Mouse (Mus musculus) embryo, embryonic 11 days (tissue): ENCODE data around the gene Ice1.

Source experiments
- DNase-seq: peaks from one replicate; pipeline ENCODE4 v3.0.0-alpha.2; 2015

Gene Ice1

DNA sequence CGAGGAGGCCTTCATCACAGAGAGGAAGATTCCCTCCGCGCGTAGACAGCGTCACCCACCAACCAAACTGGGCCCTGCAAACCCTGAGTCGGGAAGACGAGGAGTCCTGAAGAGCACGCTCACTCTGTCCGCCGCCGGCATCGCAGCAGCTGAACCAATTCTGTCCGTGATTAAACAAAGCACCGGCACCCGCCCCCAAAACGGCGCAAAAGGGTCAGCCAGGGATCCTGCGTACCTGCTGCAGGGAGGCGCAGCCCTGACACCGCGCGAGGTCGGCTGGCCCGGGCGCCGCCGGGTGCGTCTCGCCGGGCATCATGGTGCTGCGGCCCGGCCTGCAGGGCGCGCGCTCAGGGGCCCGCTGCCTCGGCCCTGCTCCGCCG is at the start of gene Ice1:
Gene Ice1, minus strand, starts transcription at position 353 of the 380 bp plus-strand sequence.
- peak; percentile 62 for DNase-seq

- no peak for DNase-seq
These were observed 48.4 kb upstream of the Ice1 start for GRCm38 (mm10) chr13:70685825-70686224.

DNA sequence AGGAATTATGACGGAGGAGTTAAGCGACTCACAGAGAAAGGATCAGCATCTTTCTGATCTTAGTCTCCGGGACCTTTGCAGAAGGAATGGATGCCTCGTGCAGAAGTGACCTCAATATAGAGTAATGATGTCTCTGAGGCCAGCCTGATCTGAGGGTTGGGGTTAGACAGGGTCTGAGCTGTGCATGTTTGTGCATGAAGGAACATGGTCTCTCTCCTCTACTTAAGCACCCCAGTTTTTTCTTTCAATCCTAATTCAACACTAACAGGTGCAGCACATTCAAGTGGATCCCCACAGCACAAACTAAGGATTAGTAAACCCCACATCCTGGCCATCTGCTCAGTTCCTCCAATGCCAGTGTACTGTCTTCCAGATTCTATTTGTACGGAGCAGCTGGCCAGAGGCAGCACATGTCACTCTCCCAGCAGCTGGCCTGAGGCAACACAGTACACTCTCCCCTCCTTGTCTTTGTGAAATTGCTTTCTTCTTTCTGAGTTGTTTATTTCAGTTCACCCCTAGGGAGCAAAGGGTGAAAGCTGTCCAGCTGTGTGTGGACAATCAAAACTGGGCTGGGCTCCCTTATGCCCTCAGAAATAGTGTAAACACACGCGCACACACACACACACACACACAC is 47.7 kb upstream of the Ice1 start:
- DNase-seq = peak; percentile 33

DNA sequence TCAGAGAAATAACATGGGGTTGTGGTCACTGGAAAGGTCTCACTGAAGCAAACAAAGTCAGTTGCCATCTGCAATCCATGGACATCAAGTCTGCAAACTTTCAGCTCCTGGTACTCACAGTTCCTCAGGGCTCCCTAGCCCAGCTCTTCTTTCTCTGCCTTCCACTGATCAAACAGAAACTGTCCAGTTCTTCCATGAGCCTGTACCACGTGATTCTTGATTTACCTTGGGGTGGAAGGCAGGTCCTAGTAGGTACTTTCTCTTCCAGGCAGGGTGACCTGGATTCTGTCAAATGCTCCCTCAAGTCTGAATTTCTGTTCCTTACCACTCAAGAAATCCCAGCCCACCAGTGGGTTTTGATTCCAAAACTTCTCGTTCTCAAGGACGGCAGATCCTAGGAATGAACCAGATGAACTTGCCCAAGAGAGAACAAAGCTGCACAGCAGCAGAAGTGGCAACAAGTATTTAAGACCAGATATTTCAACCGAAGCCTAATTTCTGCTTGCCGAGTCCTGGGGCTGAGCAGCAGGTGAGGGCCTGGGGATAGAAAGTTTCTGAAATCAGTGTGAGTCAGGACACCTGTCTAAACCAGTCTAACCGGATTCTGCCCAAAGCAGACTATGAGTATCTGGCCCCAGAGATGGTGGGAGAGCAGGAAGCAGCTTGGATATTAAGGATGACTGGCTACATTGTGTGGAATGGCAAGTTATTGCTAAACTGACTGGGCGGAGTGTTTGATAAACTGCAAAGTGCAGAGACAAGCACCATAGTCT is 44.2 kb upstream of the Ice1 start:
- DNase-seq = no peak

- DNase-seq = no peak
These were observed 42.9 kb upstream of the Ice1 start for GRCm38 (mm10) chr13:70680316-70680715.

DNA sequence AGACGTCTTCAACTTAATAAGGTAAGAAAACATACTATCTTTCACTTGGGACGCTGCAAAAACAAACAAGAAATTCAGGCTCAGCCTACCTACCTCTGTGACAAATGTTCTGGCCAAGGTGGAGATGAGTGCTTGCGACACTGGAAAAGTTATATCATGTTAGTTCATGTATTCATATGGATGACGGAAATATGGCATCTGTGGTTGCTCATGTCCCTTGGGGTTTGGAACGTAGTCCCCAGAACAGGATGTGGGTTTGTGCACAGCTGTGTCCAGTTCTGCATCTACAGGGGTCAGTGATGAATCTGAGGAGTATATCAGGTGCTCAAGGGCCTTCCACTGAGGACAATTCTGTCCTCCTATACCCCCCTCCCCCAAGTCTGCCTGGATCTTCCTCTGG is 40.3 kb upstream of the Ice1 start:
- DNase-seq = no peak

GRCm38 (mm10) chr13:70676243-70677183 is 39.1 kb upstream of the Ice1 start:
- DNase-seq = no peak

GRCm38 (mm10) chr13:70674998-70675397 is 37.6 kb upstream of the Ice1 start:
- DNase-seq = no peak

DNA sequence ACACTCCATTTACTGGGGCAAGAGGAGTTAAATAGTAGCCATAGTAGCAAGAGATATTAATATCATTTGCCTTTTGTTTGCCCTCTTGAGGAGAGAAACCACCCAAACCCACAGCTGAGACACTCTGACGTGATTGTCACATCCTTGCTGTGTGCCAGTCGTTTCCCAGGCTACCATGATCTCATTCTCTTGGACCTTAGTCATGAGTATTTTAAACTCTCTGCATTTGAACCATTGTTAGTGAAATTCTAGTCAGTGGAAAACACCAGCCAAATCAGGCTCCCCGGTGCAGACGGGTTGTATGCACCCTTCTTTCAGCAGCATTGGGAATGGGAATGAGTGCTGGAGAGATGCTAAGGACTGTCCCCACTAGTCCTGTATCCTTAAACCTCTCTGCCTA is 32.6 kb upstream of the Ice1 start:
- no peak for DNase-seq

GRCm38 (mm10) chr13:70659715-70660114 is 22.3 kb upstream of the Ice1 start:
- no peak for DNase-seq

DNA sequence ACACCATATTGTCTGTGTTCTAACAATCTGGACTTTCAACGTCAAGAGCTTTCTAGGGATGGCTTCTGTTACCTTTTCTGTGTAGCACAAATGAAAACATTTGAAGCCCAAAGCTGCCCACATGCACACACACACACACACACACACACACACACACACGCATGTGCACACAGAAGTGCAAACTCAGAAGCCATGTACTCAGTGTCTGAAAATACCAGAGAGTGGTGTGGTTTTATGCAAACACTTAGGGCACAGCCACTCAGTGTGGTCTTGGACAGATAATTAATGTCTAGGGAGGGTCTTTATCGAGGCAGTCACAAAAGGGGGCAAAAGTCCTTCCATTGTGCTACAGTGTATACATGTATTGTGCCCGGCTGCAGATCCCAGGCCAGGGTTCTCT is 19.3 kb upstream of the Ice1 start:
- no peak for DNase-seq

- DNase-seq = no peak
These were observed 18.9 kb upstream of the Ice1 start for GRCm38 (mm10) chr13:70656329-70656728.

GRCm38 (mm10) chr13:70655570-70655969 is 18.1 kb upstream of the Ice1 start:
- DNase-seq = no peak

GRCm38 (mm10) chr13:70654091-70654770 is 16.8 kb upstream of the Ice1 start:
- DNase-seq = peak; percentile 34

- DNase-seq = no peak
These were observed 16.0 kb upstream of the Ice1 start for GRCm38 (mm10) chr13:70653457-70653856.

DNA sequence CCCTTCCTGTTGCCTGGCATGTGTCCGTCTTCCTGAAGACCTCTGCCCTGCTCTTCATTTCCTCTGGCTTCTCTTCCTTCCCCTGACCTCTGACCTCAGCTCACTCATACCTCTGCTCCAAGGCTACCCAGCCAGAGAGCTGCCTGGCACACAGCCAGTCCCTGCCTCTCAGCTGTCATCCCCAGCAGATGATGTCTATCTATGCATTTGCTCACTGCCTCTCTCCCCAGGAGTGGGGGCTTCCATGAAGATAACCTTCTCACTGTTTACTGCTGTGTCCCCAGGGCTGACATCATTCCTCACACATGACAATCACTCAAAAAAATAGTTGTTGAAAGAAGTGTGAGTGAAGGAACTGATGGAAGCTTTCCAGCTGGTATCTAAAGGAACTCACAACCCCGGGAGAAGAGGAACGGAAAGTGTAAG is 12.6 kb upstream of the Ice1 start:
- no peak for DNase-seq

GRCm38 (mm10) chr13:70645968-70646505 is 8.6 kb upstream of the Ice1 start:
- no peak for DNase-seq

DNA sequence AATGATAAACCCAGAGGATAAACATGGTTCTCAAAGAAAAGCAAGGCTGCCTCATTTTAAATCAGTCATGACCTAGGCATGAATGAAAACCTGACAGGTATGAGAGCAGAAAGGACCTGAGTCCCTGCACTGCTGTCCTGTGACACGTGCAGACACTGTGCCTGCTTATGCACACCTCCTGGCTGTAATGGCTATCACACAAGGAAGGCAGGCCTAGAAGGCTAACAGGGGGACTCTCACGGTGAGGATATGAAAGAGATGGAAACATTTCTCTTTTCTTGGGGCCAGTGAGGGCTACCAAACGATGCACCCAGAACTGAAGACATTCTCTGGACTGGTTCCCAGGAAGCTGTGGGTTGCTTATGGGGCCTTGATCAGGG is 6.6 kb upstream of the Ice1 start:
- DNase-seq = no peak

GRCm38 (mm10) chr13:70643408-70644082 is 6.1 kb upstream of the Ice1 start:
- peak; percentile 76 for DNase-seq

DNA sequence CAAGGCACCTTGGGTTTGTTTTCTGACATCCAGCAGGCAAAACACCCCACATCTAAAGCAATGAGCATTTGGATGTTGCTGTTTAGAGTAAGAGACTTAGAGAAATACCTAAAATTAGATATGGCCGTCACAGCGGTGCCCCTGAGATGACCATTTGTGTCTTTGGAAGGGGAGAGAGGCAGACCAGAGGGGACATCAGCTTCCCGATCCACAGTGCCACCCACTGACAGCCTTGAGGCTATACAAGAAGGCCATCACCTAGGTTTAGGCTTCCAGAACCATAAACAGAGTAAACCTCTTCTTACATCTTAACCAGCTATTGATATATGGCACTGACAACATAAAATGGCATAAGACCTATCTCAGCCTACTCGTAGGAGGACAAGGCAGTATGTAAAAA is 4.5 kb upstream of the Ice1 start:
- DNase-seq = no peak

- no peak for DNase-seq
These were observed 3.9 kb upstream of the Ice1 start for GRCm38 (mm10) chr13:70641381-70641780.

DNA sequence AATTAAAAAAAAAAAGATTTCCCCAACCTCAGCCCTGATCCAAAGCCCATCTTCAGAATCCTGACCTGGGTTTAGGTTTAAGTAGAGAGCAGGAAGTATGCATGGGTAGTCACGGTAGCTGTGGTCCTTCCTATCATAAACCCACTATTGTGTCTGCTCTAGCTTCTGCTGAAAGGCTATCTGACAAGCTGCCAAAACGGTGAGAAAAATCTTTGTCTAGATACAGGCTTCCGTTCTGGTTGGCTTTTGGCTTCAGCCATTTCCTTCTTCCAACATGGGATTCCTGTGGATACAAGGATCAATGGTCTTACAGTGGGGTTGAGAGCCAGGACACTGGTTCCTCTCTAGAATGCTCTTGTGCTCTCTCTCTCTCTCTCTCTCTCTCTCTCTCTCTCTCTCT is 2.2 kb upstream of the Ice1 start:
- DNase-seq = no peak
